Mouse (Mus musculus) monocyte, adult 2 months (primary cell): ENCODE data around the gene Pih1d1.

ENCODE experiments used
- DNase-seq, 2 experiments: peaks; one replicate each; pipeline ENCODE4 v3.0.0; 2022; ENCODE audit warnings: low spot score in 2 of 2, low read depth in 1 of 2

The Pih1d1 gene

DNA sequence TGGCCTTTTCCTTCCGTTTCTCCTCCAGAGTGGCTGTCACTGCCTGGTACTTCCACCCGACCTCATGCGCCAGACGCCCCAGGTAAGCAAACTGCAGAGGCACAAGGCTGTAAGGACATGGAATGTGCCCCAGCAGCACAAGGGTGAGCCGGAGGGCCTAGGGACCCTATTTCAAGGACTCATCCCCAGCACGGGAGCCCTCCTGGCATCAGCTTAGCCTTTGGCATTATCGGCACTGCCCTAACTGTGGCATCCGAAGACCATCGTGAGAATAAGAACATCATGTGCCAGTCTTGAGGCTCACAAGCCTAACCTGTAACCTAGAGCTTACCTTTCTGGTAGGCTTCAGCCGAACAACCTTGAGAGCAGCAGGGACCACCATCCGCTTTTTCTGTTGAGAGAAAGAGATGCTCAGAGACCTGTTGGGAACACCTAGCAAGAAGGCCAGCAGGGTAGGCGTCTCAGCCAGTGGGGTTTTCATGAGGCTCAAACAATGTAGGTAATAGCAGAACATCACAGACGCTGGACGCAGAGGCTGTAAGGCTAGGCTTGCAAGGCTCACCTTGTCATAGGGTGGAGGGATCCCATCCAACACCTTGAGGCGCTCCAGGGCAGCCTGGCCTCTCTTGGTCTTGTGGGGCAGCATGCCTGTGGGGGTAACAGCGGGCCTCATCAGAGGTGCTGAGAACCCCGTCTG, 27.8 kb upstream of the Pih1d1 start:
- no peak for DNase-seq

DNA sequence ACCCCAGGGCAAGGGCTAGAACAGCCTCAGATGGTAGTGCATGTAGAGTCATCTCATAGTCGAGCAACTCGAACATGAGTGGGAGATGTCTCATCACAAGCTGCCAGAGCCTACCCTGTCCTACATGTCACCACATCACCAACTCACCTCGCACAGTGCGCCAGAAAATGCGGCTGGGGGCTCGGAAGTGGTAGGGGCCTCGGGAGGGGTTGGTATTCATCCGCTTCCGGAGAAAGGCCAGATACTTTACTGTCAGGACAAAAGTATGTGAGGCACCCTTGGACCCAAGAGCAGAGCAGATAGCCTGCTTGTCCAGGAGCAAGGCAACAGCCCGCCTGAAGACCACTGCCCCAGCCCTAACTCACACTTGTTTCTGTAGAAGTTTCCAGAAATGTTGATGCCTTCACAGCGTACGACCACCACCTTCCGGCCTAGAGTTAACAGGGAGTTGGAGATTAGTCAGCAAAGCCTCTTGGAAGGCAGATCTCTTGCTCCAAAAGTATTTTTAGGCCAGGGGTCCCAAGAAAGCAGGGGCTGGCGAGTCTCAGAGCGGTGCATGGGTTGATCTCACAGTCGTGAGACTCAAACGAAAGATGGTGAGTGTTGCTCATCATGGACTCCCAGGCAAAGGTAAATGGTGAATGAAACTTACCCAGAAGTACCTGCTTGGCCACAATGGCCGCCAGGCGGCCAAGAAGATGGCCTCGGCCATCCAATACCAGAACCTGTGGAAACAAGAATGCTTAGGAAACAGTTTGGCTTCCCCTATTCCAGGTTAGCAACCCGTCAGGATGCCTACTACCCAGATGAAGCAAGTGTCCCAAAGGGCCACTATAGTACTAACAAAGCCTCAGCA, 27.0 kb upstream of the Pih1d1 start:
- DNase-seq: no peak

DNA sequence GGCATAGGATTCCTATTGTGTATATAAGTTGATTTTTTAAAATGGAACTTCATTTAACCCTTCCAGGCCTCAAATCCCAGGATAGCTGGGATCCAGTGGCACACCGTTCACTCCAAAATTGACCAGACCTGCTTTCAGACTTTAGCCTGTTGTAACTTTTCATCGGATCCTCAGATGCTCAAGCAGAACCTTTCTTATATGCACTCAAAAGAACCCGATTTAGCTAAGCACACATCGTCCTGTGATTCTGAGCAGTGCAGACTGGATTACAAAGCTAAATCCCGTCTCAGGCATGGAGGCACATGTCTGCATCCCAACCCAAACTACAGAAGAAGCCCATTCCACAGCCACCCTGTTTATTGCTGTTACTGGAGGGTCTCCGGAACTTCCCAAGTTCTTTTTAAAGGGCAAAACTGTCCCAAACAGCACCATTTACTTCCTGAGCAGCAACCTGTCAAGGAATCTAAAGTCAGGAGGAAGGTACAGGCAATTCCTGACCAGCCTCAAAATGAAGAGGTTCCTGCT, 26.3 kb upstream of the Pih1d1 start:
- DNase-seq: no peak

DNA sequence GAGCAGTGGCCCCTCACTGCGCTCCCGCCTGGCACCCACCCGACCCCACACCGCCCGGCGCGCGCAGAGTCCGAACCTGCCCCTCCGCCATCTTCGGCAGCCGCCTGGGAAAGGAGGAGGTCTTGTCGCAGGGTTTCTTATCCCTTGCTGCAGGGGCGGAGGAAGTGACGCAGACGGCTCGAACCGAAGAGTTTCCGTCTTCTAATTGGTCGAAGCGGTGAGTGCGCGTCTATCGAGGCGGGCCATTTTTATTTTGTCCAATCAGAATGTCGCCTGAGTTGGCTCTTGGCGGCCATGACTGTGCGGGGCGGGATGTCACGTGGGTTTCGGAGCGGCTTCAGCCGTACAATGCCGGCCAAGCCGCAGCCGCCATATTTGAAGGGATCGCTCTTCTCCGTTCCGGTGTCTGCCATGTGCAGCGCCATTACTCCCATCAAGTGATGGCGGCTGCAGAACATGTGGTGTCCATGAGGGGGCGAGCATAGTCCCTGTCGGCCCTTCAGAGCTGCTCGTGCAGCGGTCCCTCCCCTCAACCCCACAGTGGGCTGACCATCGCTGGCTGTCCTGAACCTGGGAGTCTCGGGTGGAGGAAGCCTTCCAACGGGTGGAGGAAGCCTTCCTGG, 25.4 kb upstream of the Pih1d1 start, which contains the start of gene Rpl13a:
Rpl13a (minus strand) TSS at position 138 of the 623 bp plus-strand sequence.
- DNase-seq: peak; percentile 98

DNA sequence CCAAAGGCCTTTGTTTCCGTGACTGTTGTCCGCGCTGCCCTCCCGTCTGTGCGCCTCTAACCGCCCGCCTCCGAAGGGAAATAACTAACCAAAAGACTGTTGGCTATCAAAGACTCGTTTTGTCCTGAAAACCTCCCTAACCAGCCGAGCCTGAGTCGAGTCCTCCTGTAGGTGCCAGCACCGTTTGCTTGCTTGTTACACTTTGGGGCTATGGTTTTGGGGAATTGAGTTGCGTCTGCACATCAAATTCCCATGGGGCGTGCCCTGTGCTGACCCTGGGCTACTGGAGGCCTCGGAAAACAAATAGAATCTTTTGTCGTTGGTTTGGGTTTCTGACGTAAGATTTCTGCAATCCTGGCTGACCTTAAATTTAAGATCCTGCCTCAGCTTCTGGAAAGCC, 24.8 kb upstream of the Pih1d1 start:
- no peak for DNase-seq

DNA sequence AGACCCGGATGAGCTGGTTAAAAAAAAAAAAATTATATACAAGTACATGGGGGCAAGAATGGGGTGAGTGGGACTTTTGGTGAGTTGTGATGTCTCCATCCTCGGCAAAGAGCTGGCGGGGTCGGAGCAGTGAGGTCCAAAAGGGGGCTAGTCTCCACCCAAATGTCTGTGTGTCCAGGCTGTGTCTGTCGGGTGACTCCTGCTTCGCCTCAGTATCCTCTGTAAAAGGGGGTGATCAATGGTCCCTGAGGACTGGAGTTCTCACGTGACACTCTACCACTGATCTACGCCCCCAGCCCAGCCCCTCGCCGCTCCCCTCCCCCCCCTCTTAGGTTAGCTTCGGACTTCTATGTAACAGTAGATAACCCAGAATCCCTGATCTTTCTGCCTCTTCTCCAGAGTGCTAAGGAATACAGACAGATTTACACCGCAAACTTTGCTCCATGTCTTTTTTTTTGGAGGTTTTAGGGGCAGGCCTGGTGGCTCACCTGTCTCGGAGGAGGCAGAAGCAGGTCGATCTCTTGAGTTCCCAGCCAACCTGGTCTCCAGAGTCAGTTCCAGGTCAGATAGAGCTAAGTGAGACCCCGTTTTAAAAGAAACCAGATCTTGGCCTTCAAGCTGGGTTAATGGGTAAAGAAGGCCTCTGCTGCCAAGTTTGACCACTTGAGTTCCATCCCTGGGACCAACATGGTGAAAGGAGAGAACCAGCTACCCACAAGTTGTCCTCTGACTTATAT, 24.2 kb upstream of the Pih1d1 start:
- no peak for DNase-seq

DNA sequence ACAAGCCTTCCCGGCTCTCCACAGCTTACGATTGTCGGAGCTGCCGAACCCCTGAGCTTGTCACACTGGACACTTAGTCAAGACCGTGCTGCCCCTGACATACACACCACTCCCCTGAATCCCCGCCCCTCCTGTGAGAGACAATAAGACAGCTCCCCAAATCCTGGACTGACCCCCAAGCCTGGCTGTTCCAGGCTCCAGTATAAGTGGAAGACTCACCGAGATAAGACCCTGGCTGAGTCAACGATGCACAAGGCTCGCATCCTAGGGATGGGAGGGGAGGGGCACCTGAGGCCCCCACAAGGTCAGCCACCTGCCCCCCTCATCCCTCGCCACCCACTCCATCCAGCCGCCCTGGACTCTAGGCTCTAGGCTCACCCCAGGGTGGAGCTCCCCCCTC, 22.3 kb upstream of the Pih1d1 start:
- no peak for DNase-seq

DNA sequence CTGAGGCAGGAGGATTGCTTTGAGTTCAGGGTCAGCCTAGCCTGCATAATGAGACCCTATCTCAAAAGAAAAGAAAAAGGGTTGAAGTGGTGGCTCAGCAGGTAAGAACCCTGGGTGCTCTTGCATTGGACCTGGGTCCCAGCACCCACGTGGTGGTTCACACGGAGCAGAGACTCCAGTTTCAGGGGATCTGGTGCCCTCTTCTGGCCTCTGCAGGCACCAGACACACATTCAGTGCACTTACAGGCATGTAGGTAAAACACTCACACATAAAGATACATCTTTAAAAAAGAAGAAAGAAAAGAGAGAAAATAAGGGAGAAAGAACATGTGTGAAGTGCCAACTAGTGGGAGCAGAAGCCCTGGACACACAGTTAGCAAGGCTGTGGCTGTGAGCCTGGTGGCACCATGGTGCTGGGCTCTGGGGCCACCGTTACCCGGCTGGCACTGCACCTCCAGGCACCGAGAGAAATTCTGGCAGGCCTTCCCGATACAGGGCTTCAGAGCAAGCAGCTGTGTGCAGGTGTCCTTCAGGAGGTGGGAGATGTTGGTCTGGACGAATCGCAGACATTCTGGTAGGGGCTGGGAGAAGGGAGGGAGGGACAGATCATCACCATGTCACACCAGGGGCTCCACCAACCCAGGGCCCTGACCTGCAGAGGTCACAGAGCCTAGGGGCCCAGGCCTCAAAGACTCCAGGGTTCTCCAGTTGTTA, 20.5 kb upstream of the Pih1d1 start:
- no peak for DNase-seq

DNA sequence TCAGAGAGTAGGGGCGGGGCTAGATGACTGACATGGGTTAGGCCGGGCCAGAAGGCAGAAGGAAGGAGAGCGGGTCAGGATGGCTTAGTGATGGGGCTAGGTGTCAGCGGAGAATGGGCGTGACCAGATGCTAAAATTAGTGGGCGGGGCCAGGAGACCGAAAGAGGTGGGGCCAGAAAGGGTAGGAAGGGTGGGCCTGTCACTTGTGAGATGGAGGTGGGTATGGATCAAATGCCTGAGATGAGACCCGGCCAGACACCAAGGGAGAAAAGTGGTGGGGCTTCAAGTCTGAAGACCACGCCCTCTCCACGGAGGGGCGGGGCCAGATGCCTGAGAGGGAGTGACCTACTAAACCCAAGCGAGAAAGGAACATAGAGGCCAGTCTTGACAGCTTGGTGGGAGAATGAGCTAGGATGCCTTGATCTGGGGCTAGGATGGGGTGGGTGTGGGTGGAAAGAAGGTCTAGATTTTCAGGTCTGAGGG, 19.5 kb upstream of the Pih1d1 start:
- no peak for DNase-seq

DNA sequence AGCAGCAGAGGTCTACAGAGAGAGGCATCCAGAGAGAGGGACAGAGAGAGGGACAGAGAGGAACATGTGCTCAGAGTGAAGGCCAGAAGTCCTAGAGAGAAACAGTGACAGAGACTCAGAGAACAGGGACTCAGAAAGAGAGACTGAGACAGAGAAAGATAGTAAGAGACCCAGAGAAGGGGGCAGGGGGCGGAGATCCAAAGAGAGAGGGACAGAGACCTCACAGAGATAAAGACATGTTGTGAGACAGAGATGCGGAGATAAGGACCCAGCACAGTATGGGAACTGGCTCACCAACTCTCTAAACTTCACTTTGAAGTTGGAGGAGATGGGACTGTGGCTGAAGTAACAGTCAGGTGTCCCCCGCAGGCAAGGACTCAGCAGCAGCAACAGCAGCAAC, 18.7 kb upstream of the Pih1d1 start:
- DNase-seq: no peak

DNA sequence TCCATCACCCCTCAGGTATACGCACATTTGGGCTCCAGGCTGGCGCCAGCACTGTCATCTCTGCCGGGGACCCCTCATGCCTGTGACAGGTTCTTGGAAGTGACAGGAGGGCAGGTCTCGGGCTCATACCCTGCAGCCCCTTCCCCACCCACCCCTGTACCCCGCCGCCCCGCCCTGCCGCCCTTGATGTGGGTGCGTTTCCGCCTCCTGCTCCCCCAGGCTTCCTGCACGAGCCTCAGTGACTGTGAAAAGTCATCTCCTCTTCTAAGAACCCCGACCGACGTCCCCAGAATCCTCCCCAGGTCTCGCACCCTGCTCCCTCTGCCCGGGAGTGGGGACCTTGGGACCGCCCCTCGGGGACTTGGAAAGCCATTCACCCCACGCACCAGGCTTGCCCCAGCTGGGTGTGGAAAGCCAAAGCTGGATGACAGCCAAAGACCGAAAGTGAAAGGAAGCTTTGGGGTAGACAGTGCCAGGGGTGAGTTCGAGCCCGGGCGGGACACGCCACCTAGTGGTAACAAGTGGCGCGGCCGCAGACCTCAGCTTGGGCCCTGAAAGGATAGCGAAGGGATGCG, 18.0 kb upstream of the Pih1d1 start, which contains the start of the genes Gm45713 and Flt3l:
Gm45713 (minus strand) TSS at position 239 of the 575 bp plus-strand sequence.
Flt3l (minus strand) TSS at position 440 of the 575 bp plus-strand sequence.
- peak; percentile 63 to 87 for DNase-seq

DNA sequence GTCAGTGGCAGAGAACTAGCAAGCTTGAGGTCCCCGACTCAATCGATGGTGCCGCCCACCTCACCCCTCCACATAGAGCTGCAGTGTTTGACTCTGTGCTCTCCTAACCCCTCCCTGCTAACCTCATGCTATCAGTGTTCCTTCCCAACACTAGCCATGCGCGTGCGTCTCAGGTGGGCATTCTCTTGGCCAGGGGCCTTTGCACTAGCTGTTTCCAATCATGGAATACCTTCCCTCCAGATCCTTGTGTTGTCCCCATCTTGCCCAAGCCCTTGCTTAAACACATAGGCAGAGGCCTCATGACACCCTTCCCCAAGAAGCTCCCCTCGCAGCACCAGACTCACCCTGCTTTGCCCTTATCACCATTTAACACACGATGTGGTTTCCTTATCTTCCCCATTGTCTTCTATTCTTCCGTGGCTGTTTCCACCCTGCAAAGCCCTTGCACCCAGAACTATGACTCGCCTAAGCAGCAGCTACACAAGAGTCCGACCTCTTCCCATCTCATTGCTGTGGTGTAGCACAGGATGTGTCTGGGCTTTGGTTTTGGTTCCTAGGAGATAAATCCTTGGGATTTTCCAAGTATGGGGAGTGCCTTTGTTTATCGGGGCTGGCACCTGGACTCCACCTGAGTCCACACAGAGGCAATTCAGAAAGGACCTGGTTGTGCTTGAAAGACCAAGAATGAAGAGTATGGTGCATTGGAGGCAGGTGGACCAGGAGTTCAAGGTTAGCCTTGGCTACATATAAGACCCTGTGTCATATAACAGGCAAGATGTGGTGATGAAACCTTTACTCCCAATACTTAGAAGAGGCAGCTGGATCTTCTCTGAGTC, 16.7 kb upstream of the Pih1d1 start:
- DNase-seq: no peak

DNA sequence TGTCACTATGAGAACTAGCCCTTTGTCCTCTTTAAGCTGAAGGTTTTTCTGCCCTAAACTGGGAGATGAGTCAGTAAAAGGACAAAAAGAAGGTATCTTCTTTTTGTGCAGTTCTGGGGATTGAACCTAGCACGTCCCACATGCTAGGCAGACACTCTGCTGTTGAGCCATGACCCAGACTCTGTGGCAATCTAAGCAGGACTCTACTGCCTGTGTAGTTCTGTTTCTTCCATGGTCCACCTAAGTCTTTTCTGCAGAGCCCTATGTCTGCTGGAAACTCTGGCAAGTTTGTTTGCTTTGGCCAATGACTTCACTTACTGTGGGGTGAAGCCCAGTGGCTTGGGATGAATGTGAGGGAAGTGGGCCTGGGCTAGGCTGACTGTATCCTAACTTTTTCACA, 15.7 kb upstream of the Pih1d1 start:
- DNase-seq: no peak

DNA sequence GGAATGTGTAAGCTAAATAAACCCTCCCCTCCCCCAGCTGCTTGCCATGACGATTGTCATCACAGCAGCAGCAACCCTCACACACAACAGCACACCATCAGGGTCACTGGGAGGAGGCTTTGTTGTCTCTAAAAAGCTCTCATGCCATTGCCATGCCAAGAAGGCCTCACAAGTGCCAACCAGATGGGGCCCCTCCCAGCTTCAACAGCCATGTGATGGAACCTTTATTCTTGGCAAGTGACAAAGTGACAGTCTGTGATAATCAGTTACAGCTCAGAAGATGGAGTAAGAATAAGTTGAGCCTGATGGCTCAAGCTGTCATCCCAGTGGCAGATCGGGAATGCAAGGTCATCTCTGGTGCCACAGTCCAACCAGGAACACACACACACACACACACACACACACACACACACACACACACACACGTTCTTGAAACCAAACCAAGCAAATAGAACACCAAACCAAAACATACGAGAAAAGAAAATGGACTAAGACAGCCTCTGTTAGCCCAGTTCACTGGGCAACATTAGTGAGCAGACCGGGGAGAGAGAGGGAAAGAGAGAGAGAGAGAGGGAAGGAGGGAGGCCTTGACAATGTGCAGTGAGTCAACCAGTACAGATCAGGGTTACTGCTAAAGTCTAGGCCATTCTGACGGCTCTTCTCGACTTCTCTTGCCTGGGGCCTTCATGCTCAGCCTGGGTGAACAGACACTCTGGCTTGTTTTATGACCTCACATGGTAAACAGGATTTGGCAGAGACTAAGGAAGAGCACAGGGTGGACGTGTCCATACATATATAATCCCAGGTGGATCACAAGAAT, 14.0 kb upstream of the Pih1d1 start:
- no peak for DNase-seq

DNA sequence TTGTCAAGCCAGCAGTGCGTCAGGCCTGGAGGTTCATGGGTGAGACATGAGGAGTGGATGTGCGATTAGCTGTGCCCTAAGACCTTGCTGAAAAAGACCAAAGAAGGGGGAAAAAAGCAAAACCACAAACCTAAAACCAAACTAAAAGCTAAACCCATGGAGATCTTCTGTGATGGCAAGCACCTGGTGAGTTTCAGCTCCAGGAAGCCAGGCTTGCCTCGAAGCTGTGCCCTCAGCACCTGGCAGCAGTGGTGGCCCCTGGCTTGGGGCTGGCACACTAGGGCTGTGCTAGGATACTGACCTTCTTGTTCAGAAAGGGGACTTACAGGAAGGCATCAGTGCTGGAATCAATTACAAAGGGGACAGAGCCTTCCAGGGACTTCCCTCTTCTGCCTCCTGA, 12.8 kb upstream of the Pih1d1 start:
- DNase-seq: no peak

DNA sequence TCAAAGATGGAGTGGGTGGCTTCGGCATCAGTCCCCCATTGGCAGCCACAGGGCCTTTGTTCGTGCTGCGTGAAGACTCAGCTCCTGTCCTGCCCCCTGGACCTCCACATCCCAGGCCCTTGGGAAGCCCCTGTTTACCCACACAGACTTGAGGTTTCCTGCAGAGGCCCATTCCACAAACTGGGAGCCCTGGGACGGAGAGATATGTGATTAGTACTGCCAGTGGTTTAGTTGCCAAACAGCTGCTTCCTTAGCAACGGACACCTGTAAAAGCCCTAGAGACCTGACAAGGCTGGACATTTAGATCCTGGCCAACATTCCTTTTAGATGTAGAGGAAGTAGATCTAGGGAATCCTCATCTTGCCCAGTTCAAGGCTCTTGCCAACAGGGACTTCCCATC, 12.2 kb upstream of the Pih1d1 start:
- DNase-seq: no peak

DNA sequence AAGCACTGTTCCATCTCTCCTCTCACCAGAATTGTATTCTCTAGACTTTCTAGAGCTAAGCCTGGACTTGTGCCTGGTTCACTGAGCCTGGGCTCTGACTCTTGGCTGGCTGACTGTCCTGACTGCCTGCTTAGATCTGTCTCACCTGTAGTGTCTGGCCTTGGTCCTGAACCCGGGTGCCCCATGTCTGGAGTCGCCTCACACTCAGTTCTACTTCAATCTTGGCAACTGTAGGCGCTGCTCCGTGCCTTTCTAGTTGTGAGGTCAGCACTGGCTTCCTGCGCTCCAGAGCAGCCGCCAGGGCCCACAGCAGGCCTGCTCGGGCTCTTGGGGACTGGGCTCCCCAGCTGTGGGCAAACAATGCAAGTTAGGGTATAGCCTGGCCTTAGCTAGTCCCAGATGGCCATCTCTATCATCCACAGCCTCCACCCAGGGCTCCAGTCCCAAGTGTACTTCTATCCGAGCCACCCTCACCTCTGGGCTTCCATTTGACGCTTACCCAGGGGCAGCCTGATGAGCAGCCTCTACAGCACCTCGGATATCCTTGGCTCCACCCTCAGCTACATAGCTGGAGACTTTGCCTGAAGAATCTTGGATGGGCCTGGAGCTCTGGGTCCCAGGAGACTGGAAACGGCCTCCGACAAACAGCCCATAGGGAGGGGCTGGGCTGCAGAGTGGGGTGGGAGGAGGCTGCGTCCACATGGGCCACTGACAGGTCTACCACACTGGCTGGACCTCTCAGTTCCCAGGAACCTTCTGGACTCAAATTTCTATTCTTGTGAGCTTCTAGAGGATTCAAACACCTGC, 9.5 kb upstream of the Pih1d1 start:
- no peak for DNase-seq
